Mouse (Mus musculus): ENCODE results near the gene Lrguk.

Lrguk gene

DNA sequence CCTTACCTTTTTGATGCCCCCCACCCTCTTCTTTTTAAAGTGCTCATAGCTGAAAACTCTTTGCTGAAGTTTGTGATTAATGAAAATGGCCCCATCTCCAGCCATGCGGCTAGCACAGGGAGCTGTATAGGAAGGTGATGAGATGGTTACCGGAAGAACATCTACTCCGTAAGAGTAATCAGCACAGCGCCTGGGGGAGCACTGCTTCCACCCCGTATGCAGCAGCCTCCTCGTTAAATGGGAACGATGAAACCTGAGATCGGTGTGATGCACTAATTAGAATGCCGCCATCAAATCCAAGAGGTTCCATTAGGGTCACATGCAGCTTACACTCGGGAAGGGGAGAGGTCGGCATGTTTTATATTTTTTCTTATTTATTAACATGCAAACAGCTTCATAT lies 113.7 kb downstream of the Lrguk start:
- DNase-seq (ENCODE audit: low read depth, low spot score): no peak

DNA sequence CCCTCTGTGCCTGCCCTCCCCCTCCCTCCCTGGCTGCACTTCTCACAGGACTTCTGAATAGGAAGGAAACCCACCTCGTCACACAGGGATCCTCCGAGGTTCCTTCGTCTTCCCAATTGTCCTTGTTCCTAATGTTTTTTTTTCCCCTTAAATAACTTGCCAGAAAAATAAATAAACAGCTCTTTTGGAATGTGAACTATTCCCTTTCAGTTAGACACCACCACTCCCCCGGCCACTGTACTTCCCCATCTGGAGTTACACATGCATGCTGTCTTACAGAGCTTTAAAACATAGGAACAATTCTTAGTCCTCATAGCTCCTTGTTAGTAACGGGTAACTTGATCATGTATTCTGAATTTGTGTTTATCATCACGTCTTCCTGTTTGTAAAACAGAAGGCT lies 116.8 kb downstream of the Lrguk start:
- no peak for DNase-seq (ENCODE audit: low read depth, low spot score)

DNA sequence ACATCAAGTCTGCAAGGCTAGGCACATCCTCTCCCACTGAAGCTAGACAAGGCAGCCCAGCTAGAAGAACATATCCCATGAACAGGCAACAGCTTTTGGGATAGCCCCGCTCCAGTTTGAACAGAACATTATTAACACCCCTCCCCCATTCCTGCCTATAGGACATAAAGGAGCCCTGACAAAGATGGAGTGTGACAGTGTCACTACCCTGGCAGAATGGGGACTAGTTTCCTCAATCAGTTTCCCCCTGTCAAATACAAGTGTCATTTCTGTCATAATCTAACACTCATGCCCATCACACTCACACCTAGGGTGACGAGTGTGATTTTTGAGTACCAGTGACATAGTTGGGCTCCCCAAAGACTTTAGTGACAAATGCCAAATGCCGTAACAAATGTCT lies 118.8 kb downstream of the Lrguk start:
- no peak for DNase-seq (ENCODE audit: low read depth, low spot score)

DNA sequence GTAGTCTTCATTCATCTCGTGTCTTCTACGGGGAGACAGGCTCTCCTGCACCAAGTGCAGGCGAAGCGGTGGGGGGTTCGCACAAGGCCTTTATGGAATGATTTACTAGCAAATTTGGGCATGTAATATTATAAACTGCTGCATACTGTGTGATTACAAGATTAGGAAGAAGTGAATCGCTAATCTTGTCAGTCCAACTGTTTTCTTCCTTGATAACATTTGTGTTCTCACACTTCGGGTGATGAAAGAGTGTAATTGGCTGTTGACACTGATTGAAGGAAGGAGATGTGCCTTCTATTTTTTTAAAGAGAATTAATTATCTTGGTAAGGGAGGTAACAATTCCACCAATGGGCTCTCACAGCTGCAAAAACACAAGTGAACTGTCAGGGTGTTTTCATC lies 119.4 kb downstream of the Lrguk start:
- DNase-seq (ENCODE audit: low read depth, low spot score): no peak

DNA sequence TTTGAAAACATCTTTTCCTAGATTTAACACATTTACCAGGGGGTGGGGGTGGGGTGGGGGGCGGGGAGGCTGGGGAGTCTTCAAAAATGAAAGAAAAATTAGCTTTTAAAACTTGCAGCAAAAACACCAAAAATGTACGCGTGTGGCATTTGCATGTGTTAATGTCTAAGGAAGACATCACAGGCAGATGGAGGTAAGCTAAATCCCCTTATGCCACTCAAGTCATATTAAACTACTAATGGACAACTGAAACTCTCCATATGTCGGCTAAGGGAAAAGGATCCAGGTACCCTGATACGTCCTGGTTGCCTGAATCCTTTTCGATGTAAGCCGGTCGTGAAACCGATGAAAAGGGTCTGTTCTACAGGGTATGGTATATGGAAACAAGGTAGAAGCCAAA lies 119.8 kb downstream of the Lrguk start:
- DNase-seq (ENCODE audit: low read depth, low spot score): no peak

DNA sequence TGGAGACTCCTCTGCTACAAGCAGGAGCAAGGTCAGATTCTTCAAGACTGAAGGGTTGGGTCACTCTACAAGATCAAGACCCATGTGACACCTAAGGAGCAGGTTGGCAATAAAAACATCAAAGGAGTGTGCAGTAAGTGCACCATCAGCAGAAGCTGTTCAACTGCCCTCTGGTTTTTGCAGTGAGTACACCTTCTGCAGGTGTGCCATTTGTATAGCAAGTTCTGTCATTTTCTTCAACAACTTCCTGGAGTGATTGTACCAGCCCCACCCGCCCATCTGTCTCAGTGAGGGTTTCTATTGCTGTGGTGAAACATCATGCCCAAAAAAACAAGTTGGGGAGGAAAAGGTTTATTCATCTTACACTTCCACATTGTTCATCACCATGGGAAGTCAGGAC lies 120.6 kb downstream of the Lrguk start:
- DNase-seq (ENCODE audit: low read depth, low spot score): no peak

DNA sequence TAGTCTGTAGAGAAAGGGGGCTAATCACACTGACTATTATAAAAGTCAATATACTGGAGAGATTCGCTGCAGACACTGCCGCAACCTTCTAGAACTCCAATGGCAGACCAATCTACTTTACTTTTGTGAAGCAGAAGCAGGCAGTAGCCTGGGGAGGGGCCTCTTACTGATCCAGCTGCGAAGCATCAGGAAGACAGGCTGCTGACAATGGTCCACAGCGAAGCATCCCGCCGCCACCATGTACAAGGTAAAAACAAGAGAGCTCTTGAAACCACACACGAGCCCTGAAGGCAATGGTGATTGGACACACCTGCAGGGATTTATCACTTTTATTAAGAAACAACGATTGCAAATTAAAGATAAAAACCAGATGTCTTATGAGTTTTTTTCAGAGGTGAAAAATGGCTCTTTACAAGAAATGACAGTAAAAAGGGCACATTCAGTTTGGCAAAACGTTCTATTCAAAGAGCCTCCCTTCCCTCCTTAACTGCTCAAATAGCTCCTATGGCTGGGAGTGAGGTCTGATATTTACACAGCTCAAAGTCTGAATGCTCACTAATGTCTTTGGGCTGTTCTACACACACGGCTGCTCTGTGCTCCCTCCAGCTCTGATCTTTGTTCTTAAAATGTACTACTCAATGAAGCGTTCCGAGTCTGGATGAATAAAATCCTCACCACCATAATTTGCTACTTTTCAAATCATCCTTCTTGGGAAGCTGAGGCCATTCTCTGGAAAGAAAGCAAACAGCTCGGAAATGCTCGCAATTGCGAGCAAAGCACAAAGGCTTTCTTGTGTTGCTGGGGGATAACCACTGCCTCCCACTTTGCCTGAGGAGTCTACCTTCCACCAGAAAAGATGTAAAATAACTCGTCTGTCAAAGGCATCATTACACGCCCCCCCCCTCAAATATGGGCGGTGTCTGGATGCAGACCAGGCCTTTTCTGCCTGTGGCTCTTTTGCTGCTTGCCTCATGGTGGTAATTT lies 124.1 kb downstream of the Lrguk start:
- DNase-seq (ENCODE audit: low read depth, low spot score): no peak

DNA sequence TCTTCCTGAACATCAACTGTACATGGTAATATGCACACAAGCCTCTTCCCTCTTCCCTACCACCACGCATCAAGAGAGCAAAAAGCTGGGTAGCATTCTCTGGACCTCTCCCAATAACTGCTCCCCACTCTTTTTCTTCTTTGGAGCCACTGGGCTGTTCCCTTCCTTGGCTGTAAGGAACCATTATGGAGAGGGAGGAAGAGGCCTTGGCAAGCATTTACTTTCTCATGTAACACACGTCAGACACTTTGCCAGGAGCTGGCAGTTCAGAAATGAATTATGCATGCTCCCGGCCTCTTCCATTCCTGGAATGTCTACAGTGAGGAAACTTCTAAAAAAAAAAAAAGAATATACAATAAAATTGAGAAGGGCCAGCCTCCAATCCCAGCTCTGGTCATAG lies 125.0 kb downstream of the Lrguk start:
- DNase-seq (ENCODE audit: low read depth, low spot score): no peak

DNA sequence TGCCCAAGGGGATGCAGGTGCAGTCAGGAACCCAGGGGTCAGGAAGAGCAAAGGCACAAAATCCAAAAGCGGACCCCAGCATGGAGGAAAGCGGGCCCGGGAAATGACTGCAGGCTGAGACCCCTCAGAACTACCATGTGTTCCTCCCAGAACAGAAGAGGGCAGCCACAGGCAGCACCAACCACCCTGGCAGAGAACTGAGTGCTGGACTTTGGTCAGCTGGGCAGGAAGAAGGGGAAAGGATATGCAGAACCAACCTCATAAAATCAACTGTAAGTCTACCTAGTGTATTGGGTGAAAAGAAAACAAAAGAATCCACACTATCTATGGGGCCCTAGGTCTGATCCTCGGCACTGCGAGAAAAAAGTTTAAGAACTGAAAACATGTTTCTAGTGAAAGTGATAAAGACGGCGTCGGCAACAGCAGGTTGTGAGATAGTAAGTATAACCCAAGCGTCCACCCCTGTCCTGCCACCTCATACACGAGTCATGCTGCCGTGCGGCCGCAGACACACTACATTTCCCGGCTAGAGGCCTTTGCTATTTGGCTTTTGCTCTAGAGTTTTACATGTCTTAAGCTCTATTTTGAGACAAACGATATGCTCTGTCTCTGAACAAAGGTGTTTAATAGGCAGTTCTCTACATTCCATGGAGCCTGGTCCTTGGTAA lies 126.0 kb downstream of the Lrguk start:
- no peak for DNase-seq (ENCODE audit: low read depth, low spot score)

DNA sequence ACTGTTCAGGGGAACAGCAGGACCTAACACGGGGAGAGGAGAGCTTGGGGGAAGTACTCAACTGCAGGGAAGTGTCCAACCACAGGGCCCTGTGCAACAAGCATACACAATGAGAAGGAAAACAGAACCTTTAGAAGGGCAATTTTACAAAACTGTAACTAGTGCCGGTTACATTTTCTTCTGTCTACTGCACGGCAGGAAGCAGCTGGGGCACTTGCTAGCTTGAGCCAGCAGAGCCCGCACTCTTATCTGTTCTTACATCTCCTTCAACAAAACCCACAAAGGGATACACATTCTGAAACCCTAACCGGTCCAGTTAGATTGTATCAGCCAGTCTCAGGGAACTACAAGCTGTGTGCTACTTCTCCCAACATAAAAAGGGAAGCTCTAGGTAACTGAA lies 126.8 kb downstream of the Lrguk start:
- DNase-seq (ENCODE audit: low read depth, low spot score): no peak

DNA sequence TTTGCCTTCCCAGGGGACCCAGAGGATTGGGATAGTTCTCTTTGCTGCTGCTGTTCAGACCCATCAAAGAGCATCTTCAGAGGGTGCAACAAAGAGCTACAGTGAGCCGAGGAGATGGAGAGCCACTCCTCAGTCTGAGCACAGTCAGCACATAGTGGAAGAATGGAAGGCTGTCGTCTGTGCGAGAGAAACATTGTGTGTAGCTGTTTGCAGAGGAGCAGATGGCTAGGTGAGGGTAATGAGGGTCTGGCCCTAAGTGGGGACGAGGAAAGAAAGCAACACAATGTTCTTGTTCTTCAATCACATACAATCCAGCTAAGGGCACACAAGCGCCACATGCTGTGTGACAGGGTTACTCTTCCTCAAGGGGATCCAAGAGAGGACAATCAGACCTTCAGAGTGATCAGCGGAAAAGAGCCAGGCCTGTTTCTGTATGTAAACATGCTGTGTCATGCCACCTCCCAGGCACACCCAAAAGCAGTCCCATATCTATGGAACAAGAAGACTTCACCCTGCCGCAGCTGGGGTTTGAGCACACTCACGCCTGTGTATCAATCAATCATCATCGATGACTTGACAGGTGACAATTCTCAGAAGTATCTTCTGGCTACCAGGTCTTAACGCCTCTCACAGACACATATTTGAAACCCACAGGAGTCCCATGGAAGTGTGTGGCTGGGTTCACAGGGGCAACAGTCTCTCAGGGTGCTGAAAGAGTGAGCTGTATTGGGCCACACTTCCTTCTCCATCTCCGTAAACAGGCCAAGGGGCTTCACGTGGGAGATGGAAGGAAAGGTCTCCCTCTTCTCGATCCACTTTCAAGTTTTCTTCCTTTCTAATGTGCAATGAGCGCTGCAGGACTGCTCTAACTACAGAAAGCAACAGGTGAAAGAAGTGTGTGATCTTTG lies 127.8 kb downstream of the Lrguk start:
- no peak for DNase-seq (ENCODE audit: low read depth, low spot score)

DNA sequence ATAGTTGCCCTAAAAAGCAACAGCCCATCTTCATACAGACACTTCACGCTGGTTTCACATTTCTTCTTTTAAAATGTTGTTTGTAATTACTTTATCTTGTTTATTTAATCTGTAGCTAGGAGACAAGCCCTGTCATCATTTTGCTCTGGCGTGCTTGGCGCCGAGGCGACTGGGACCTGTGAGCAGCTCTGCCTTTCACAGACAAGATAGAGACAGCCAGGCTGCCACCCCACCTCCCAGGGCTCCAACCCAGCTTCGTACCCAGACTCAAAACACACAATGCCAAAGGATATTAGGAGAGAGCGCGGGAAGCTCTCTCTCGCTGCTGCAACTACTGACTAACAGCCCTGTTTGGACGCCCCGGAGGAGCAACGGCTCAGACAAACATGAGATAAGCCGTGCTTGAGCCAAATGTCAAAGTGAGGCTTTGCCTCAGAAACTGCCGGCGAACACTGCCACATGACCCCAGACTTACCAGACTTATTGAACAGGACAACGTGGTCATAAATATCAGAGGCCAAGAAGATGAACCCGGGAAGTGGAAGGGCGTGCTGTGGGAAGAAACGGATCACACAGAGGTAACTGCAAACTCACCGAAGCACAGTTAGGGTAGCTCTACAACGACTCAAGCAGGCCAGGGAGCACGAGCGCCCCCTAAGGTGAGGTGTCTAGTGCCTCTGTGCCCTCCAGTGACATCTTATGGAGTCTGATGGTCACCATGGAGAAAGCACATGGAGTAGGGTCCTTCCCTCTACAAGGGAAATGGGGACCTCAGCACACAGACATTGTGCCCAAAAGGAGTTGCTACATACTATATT lies 131.0 kb downstream of the Lrguk start:
- no peak for DNase-seq (ENCODE audit: low read depth, low spot score)

DNA sequence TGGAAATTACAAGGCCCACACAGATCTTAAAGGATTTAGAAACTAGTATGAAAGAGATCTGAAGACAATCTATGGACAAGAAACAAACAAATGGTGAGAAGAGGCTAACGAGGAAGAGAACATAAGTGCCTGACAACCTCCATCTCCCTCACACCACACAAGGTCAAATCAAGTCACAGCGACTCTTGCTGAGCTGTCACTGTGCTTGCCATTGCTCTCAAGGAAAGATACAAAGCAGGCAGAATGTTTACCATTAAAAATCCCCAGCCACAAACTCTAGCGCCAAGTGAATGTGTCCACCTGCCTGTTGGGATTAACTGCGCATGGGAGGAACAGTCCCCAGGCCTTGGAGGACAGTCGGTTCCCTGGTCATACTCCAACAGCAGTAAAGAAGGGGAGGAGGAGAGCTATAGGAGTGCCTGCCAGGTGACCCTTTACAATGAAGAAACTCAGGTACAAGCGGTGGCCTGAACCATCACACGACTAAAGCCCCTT lies 131.6 kb downstream of the Lrguk start:
- DNase-seq (ENCODE audit: low read depth, low spot score): no peak

DNA sequence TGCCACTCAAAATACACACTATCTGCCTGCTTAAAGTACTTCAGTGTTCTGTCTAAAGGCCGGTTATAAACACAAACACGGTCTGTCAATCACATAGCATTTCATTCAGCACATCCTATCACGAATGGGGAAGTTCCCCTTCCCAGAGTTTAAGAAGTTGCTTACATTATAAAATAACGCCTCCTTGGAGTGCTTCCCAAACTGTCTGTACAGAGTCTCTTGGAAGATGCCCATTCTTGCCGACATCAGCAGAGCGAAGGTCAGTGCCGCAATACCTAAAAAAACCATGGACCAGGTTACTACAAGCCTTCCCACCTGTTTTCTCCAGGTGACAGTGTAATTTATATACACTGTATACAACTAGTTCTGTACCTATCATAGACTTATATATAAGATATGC lies 132.3 kb downstream of the Lrguk start:
- DNase-seq (ENCODE audit: low read depth, low spot score): no peak

DNA sequence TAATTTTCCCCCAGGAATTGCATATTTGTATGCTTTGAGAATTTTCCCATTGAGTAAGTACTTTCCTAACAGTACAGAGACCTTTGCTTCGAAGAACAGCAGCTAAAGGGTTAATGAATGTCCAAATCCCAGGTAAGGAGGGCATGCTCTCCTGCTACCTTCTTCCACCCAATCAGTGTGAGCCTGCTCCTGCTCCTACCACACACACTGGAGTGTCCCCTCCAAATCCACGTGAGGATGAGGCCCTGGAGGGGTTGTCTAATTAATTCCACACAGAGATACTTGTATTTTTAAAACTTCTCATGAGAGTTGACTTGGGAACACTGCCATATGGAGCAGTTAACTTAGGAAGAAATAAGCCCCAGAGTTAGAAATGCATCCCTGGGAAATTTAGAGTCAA lies 133.4 kb downstream of the Lrguk start:
- no peak for DNase-seq (ENCODE audit: low read depth, low spot score)

DNA sequence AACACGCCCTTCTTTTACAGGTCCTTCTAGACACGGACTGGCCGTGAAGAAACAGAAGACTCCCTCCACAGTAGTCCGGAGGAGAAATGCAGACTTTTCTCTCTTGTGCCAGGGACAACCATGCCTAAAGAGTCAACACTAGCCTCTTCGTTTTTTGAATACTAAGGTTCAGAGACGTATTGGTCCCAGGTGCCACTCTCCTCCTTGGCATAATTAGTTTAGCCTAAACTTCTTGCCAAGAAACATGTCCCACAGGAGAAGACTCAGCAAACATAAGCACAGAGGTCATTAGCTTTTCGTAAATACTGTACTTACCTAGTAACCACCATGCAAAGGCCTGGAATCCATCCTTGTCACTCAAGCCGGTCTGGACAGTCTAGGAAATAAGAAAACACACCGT lies 133.8 kb downstream of the Lrguk start:
- no peak for DNase-seq (ENCODE audit: low read depth, low spot score)

DNA sequence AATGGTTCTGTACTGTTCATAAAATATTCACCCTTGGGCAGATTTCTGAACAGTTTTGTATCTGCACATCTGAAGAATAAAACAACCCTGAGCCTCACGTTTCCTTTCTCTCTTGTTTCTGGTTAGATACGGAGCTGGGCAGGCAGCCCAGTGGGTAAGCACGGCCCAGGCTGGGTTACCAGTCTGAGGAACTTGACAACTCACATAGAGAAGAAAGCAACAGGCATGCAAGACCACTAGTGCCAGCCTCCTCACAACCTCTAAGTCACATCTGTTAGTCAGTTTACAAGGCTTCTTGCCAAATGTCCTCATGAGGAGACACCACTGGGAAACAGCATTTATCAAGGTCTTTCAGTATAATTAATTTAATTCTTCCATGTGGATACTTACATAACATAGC lies 139.6 kb downstream of the Lrguk start:
- DNase-seq (ENCODE audit: low read depth, low spot score): no peak

DNA sequence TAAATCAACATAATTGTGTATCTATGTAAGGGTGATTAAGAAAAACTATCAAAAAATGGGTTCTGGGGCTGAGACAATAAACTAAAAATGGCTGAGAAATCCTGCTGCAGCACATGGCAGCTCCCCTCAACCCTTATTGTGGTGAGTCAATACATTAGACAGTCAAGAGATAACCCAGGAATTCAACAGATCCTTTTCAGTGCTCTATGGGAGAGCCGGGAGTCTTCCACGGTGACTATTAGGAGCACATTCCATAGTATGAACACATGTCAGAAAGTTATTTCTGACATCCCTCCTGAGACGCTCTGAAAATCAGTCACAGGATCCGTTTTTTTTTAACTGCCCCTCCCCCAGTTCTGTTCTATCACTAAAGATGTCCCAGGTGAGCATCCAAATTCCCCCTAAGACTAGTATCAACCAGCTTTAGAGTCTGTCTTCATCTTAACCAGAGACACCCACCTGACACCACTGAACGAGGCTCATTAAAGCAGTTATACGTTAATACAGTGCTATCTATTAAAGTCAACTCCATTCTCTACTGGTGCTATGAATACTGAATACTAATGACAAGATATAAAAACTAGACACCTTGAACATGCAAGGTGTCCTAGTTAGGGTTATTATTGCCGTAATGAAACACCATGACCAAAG lies 141.7 kb downstream of the Lrguk start:
- no peak for DNase-seq (ENCODE audit: low read depth, low spot score)

DNA sequence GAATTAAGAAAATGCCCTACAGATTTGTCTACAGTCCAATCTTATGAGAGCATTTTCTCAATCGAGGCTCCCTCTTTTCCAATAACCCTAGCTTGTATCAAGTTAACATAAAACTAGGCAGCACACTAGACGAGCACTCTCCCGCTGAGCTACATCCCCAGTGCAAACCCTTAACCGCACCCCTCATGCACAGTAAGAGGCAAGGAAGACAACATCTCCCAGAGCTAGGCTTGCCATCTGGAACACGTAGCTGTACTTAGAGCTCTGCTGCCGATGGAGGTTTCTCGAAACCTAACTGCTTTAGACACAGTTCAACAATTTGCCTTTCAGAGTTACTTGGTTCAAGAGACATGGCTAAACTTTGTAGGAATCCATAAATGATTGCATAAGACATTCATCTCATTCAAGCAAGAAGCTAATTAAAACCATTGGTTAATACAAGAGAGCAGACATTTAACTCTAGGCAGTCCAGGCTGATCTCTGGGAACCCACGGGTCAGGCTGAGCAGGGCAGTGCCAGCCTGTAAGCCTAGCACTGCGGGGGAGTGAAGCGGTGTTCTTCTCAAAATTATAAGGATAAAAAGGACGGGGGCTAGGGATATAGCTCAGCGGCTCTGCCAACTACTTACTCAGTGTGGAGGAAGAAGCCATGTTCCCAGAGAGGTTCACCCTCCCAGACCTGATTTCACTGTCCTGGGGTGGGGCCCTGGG lies 142.7 kb downstream of the Lrguk start:
- DNase-seq (ENCODE audit: low read depth, low spot score): no peak

DNA sequence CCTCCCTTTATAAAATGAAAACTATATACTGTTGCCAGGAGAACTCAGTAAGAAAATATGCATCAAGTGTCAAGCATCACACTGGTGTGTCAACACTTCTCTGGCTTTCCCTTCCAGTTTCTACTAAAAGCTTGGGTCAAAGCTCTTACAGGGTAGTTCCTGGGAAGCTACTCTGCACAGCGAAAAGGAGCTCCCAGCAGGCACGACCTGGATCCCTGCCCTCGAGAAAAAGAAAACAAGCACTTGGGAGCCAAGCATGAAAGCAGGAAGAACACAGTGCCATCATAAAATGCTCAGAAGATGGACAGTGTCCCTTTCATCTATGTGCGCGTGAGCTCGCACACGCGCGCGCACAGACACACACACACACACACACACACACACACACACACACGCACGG lies 144.0 kb downstream of the Lrguk start:
- DNase-seq (ENCODE audit: low read depth, low spot score): no peak

Data from retina, postnatal 7 days (tissue).